Mouse (Mus musculus): ENCODE measurements around the gene Kif1c.
"Not testable (repeated sequence)": the region's sequence is repeated elsewhere in the genome, so short reads cannot be mapped to it uniquely, and the experiment has no call there.

Kif1c gene

DNA sequence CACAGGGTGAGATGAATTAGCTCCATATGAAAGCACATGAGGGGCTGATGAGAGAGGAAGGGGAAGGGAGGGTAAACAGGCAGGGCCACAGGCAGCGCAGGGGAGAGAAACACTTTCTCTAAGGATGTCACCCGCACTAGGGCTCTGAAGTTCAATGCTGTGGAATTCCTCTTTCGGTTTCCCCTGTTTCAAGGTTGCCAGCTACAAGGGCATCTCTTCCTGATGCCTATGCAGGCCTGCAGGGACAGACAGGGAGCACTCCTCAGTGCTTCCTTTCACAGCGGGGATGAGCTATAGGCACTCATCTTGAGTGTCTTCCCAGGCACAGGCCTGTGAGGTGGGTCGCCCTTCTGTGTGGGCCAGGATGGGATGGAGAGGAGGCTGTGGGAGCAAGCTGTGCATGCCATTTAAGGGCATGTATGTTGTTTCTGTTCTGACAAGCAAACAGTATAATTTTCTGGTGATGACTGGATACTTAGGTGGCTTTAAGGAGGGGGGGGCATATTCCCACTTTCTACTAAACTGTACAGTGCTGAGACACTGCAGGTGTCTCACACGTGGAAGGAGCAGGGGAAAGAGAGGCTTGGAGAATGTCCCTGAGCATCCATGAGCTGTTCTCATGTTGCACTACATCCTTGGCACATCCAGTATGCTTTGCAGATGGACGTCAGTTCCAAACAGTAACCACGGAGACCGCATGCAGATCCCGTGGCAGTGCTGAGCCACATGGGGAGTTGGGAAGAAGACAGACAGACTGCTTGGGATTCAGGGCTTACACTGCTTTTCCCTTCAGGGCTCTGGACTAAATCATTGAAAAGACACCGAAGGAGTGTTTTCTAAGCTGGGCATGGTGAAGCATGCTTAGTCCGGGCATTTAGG, 42.5 kb downstream of the Kif1c start:
- DNase-seq (ENCODE audit: low spot score in 2 of 2) = no peak

- DNase-seq (ENCODE audit: low spot score in 2 of 2) = no peak
Measured at GRCm38 (mm10) chr11:70745636-70746035, 45.3 kb downstream of the Kif1c start.

- no peak for DNase-seq (ENCODE audit: low spot score in 2 of 2)
Measured at GRCm38 (mm10) chr11:70747876-70748545, 47.7 kb downstream of the Kif1c start.

DNA sequence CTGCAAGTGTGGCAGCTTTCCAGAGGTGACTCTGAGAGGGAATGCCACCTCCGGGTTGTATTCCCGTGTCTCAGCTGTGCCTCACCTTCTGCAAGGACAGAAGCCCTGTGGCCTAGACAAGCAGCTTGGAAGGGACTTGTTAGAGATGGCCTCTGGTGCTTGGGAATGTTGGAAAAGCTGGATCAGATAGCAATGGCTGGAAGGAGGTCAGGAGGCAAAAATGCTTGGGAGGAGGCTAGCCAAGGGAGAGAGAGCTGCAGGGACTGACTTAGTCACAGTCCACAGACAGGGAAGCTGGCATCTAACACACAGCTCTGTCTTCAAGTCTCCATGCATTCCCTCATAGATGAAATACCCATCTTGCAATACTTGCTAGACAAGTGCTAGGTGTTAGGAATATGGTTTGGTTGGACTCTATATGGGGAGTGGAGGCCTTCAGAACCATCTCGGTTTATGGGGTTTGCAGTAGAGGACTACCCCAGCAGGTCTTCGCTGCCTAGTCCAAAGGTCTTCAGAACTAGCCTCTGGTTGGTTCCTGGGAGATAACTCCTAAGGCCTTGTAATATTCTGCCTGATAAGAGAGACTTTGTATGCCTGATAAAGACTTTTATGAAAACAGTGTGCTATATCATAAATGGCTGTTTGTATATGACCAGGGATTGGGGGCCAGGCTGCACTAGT, 52.1 kb downstream of the Kif1c start:
- no peak for DNase-seq (ENCODE audit: low spot score in 2 of 2)

- DNase-seq (ENCODE audit: low spot score in 2 of 2) = no peak
Measured at GRCm38 (mm10) chr11:70753146-70753545, 52.8 kb downstream of the Kif1c start.

DNA sequence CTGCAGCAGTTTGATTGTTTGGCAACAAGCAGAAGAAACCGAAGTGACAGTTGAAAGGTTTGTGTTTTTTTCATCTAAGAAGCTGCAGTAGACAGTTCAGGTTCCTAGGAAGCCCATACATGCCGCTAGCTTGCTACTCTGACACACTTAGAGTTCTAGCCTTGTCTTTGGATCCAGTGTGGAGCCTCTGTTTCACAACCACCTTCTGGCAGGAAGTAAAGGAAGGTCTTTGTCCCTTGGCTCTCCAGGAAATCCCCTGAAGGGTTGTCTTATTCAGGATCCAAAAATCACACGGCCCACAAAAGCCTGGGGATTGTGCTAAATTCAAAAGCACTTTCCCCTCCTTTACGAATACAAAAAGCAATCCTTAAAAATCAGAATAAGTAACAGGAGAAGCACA, 54.1 kb downstream of the Kif1c start:
- DNase-seq (ENCODE audit: low spot score in 2 of 2) = no peak

GRCm38 (mm10) chr11:70754958-70755357, 54.6 kb downstream of the Kif1c start:
- no peak for DNase-seq (ENCODE audit: low spot score in 2 of 2)

DNA sequence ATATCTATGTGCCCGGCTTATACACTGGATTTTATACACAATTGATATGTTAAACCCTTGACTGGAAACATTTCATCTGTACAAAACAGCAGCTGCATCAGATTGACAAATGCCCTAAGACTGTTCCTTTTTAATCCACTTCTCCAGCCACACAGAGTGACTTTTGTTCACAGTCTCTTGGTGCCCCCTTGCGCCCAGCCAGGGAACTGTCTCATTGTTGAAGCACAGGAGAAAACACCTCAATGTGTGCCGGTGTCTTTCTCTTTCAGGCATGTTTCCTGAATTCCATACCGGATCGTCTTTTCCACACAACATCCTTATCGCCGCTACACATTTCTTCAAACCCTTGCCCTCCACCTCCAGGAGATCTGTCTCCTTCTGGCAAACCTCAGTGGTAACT, 55.3 kb downstream of the Kif1c start:
- peak in 1 of 2 experiments; percentile 71 for DNase-seq (ENCODE audit: low spot score in 2 of 2)

- DNase-seq (ENCODE audit: low spot score in 2 of 2) = not testable (repeated sequence)
Measured at GRCm38 (mm10) chr11:70760446-70760845, 60.1 kb downstream of the Kif1c start.

- no peak for DNase-seq (ENCODE audit: low spot score in 2 of 2)
Measured at GRCm38 (mm10) chr11:70762641-70763040, 62.3 kb downstream of the Kif1c start.

- no peak for DNase-seq (ENCODE audit: low spot score in 2 of 2)
Measured at GRCm38 (mm10) chr11:70763582-70763935, 63.2 kb downstream of the Kif1c start.

- DNase-seq (ENCODE audit: low spot score in 2 of 2) = peak; percentile 79
Measured at GRCm38 (mm10) chr11:70763936-70764808, 63.8 kb downstream of the Kif1c start, which contains the start of gene Zfp3. Gene Zfp3 (plus strand): TSS chr11:70764209.

DNA sequence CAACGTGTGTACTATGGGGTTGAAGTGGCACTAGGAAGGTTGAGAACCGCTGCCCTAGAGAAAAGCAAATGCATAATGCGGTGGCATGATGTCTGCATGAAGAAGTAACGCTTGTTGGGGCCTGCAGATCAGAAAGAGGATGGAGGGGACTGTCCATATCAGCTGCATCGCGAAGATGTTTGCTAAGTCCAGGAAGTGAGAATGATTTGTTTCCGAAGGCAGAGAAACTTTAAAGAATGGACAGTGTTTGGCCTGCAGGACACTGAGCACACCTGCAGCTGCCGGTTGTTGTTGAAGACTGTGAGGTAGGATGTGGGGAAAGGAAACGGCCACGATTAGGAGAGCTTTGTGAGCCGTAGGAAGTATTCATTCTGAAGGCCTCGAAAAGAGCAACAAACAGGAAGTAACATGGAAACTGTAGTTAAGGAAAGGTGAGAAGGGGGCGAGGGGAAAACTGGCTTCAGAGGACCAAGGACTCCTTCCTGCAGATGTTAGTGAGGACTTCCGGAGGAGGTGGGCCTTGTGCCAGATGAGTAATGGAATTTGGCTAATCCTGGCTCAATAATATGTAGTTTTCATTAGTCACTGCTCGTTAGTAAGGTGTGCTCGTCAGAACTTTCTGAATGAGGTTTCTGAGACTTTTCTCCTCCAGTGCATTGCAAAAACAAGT, 65.6 kb downstream of the Kif1c start:
- peak; percentile 50 to 57 for DNase-seq (ENCODE audit: low spot score in 2 of 2)

DNA sequence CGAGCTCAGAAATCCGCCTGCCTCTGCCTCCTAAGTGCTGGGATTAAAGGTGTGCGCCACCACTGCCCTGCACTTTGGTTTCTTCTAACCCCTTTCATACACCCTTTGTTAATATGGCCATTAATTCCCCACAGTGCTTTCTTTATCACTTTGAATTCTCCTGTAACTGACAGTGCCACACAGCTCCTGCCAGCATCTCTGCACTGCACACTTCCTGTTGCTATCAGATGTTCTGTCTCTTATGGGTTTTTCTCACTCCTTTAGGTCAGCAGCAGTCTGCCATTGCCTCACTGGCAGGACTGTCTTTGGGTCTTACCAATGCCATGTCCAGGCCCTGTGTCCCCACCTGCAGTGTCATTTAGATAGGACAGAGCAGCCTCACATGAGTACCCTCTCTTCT, 70.5 kb downstream of the Kif1c start:
- DNase-seq (ENCODE audit: low spot score in 2 of 2) = no peak

DNA sequence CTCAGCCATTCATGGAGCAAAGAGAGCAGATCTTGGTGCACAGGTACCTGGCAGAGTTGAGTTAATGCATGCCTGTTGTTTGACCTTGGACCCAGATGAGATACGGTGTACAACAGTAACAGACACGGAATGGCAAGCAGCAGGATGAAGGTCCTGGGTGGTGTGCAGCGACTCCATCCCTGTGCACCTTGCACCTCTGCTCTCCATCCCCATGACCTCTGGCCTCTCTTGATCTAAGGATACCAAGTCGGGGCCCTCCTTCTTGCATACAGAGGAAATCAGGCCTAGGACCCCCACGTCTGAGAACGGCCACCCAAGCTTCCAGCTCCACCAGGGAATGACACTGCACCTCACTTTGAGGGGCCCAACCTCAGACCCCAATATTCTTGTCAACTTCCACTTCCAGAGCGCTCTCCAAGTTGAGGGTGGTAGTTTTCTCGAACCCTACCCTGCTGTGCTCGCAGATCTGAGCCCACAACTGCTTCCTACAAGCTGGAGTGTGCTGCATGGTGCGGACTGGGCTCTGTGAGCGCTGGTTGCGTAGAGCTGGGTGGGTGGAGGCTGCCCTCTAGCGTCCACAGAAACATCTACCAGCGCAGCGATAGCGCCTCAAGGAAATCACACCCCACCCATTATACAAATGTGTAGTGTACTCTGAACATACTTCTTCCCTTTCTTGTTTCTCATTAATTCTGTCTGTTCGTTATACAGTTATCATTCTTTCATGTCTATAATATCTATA, 76.7 kb downstream of the Kif1c start:
- peak; percentile 46 to 60 for DNase-seq (ENCODE audit: low spot score in 2 of 2)

DNA sequence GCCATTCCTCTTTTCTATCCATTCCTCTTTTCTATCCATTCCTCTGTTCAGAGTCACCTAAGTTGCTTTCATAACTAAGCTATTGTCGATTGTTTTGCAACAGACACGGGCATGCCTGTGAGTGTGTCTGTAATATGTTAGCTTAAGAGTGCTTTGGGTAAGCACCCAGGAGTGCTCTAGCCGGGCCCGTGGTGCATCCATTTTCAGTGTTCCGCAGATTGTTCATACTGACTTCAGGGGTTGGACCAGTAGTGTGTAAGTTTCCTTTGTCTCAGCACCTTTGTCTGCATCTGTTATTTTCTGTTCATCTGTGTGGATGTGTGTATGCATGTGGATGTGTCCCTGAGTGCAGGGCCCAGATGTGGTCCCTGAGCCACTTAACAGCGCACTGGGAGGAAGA, 77.3 kb downstream of the Kif1c start:
- no peak for DNase-seq (ENCODE audit: low spot score in 2 of 2)

DNA sequence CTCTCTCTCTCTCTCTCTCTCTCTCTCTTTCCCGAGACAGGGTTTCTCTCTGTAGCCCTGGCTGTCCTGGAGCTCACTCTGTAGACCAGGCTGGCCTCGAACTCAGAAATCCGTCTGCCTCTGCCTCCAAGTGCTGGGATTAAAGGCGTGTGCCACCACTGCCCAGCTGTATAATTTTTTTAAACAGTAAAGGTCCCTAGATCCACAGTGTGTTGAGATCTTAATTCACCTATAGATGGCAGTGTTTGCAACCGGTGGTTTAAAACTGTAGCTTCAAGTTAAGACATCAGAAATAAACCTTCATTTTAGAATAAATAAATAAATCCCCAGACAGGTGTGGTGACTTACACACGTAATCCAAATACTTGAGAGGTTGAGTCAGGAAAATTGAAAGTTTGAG, 77.7 kb downstream of the Kif1c start:
- not testable (repeated sequence) for DNase-seq (ENCODE audit: low spot score in 2 of 2)
